Mouse (Mus musculus): ENCODE results near the gene Mmp27. TPM values are rescaled to one million over a fixed set of nuclear protein-coding genes. Genes with fewer than 3 reads are reported as not detected.

Gene Mmp27
- polyA plus RNA-seq, 2 experiments, result 0.06 to 0.17 TPM

DNA sequence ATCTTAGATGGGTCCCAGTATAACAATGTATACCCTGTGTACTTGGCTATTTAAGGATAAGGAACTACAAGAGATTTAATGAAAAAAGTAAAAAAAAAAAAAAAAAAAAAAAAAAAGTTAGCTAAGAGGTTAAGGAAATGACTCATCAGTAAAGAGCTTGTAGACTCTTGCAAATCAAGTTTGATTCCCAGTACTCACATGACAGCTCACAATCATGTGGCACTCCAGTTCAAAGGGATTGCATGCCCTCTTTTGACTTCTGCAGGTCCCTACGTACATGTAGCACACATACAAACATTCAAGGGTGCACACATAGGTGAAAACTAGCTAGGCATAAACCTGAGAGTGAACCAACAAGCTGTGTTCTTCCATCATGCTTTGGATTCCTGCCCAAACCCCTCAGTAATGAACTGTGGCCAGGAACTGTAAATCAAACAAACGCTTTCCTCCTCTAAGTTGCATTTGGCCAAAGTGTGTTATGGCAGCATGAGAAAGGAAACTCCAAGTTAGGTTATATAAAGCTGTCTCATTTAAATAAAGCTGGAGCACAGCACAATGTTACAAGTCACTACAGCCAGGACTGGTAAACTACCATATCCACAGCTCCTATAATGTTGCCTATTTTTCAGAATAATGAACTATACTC lies 1.6 kb downstream of the Mmp27 start:
- WGBS (ENCODE audit: insufficient replicate concordance), result 56% methylated on average over 2 of the region's 2 CpGs
- H3K4me3 ChIP-seq (ENCODE audit: insufficient read depth in 1 of 2, low read depth in 2 of 2, low read length in 2 of 2), result no peak overlapping the region
- peaks cover 0 to 8% of the 10 kb centered on the region in 2 experiments; a peak in 3 of 4 replicates for H3K4me1 ChIP-seq (replicated peaks; ENCODE audit: control insufficient read depth in 2 of 2, insufficient read depth in 2 of 2, low read length in 1 of 2)
- no peaks in the 10 kb centered on the region for H3K36me3 ChIP-seq (replicated peaks; ENCODE audit: control insufficient read depth, insufficient read depth, low read depth)
- no peak overlapping the region for H3K27ac ChIP-seq
- no peak overlapping the region for H3K9ac ChIP-seq (replicated peaks)
- no peaks in the 10 kb centered on the region for H3K27me3 ChIP-seq (ENCODE audit: control insufficient read depth, insufficient read depth, low read length)
- ATAC-seq (ENCODE audit: insufficient read depth) (no peak), DNase-seq (ENCODE audit: low read depth in 3 of 3, low spot score in 3 of 3) (no peak)
- H3K4me2 ChIP-seq (ENCODE audit: low read depth), result no peak overlapping the region
- no peak for TF ChIP-seq CTCF (IDR thresholded peaks at IDR 0.05; ENCODE audit: low read depth)
- TF ChIP-seq EP300 (IDR thresholded peaks at IDR 0.05; ENCODE audit: low read depth), result no peak
- H3K9me3 ChIP-seq (ENCODE audit: control insufficient read depth, low read length), result no peaks in the 10 kb centered on the region

DNA sequence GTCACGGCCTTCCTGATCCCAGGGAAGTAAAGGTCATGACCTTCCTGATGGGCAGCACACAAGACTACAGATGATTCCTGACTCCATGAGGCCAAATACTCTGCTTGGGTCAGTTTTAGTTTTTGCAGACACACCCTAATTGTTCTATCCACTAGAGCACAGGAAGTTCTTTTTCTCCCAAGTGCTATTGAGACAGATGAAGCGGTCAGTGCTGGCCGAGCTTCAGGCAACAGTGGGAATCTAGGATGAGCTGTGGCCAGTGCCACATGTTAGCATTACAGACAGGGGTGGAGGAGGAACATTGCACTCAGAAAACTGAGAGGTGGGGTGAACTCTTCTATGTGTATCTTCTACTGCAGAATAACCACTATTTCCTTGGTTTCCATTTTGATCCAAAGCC lies 4.3 kb downstream of the Mmp27 start:
- Histone ChIP-seq H3K36me3 (replicated peaks; ENCODE audit: control insufficient read depth, insufficient read depth, low read depth) (no peaks in the 10 kb centered on the region), H3K27me3 (ENCODE audit: control insufficient read depth, insufficient read depth, low read length) (no peaks in the 10 kb centered on the region), H3K4me2 (ENCODE audit: low read depth) (no peak overlapping the region), H3K4me1 (replicated peaks; ENCODE audit: control insufficient read depth in 2 of 2, insufficient read depth in 2 of 2, low read length in 1 of 2) (peaks cover 0 to 8% of the 10 kb centered on the region in 2 experiments; a peak in 3 of 4 replicates), H3K4me3 (ENCODE audit: insufficient read depth in 1 of 2, low read depth in 2 of 2, low read length in 2 of 2) (no peak overlapping the region), H3K9me3 (ENCODE audit: control insufficient read depth, low read length) (no peaks in the 10 kb centered on the region), H3K9ac (replicated peaks) (no peak overlapping the region), H3K27ac (no peak overlapping the region)
- DNase-seq (ENCODE audit: low read depth in 3 of 3, low spot score in 3 of 3), result no peak
- no peak for ATAC-seq (ENCODE audit: insufficient read depth)
- TF ChIP-seq CTCF (IDR thresholded peaks at IDR 0.05; ENCODE audit: low read depth), result no peak
- TF ChIP-seq EP300 (IDR thresholded peaks at IDR 0.05; ENCODE audit: low read depth), result no peak
- WGBS (ENCODE audit: insufficient replicate concordance), result 51% methylated on average over 3 of the region's 3 CpGs

DNA sequence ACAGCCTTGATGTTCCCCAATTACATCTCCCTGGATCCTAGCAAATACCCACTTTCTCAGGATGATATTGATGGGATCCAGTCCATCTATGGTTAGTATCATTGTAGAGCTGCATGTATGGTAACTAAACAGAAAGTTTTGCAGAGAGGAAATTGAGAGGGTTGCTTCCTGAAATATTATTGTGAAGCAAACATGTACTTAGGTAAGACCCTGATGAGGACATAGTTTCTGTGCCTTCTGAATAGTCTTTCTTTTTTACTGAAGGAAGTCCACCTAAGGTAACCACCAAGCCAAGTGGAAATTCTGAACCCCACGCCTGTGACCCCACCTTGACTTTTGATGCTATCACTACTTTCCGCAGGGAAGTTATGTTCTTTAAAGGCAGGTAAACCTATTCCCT lies 6.2 kb downstream of the Mmp27 start:
- Histone ChIP-seq H3K27me3 (ENCODE audit: control insufficient read depth, insufficient read depth, low read length) (no peaks in the 10 kb centered on the region), H3K36me3 (replicated peaks; ENCODE audit: control insufficient read depth, insufficient read depth, low read depth) (no peaks in the 10 kb centered on the region), H3K4me3 (ENCODE audit: insufficient read depth in 1 of 2, low read depth in 2 of 2, low read length in 2 of 2) (no peak overlapping the region), H3K4me2 (ENCODE audit: low read depth) (no peak overlapping the region), H3K9me3 (ENCODE audit: control insufficient read depth, low read length) (no peaks in the 10 kb centered on the region), H3K4me1 (replicated peaks; ENCODE audit: control insufficient read depth in 2 of 2, insufficient read depth in 2 of 2, low read length in 1 of 2) (peaks cover 0 to 3% of the 10 kb centered on the region in 2 experiments; a peak in 2 of 4 replicates), H3K9ac (replicated peaks) (no peak overlapping the region), H3K27ac (no peak overlapping the region)
- DNase-seq (ENCODE audit: low read depth in 3 of 3, low spot score in 3 of 3) (no peak), ATAC-seq (ENCODE audit: insufficient read depth) (no peak)
- WGBS (ENCODE audit: insufficient replicate concordance), result 66% methylated on average over 2 of the region's 2 CpGs
- no peak for TF ChIP-seq EP300 (IDR thresholded peaks at IDR 0.05; ENCODE audit: low read depth)
- no peak for TF ChIP-seq CTCF (IDR thresholded peaks at IDR 0.05; ENCODE audit: low read depth)

DNA sequence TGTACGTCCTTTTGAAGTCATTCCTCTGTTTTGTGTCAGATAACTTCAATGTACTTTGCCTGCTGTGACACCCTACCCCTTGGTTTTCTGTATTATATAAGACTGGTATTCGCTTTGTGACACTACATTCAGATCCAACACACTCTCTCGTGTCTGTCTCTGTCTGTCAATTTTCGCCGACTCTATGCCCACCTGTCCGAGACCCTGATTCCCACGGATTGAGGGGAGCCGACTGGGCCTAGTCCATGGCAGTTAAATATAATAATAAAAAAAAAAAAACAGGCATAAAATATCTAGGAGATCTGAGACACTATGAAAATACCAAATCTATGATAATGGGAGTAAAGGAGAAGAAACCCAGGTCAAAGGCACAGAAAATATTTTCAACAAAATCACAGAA lies 18.9 kb downstream of the Mmp27 start:
- Histone ChIP-seq H3K27ac (no peak overlapping the region), H3K9ac (replicated peaks) (no peak overlapping the region), H3K27me3 (ENCODE audit: control insufficient read depth, insufficient read depth, low read length) (no peaks in the 10 kb centered on the region), H3K4me1 (replicated peaks; ENCODE audit: control insufficient read depth in 2 of 2, insufficient read depth in 2 of 2, low read length in 1 of 2) (0 out of 4 replicates have a peak, but pooled peaks cover 0 to 3% of the 10 kb centered on the region in 2 experiments), H3K9me3 (ENCODE audit: control insufficient read depth, low read length) (no peaks in the 10 kb centered on the region), H3K4me3 (ENCODE audit: insufficient read depth in 1 of 2, low read depth in 2 of 2, low read length in 2 of 2) (no peak overlapping the region), H3K36me3 (replicated peaks; ENCODE audit: control insufficient read depth, insufficient read depth, low read depth) (no peaks in the 10 kb centered on the region), H3K4me2 (ENCODE audit: low read depth) (no peak overlapping the region)
- WGBS (ENCODE audit: insufficient replicate concordance), result 53% methylated on average over 8 of the region's 8 CpGs
- no peak for TF ChIP-seq EP300 (IDR thresholded peaks at IDR 0.05; ENCODE audit: low read depth)
- TF ChIP-seq CTCF (IDR thresholded peaks at IDR 0.05; ENCODE audit: low read depth), result no peak
- ATAC-seq (ENCODE audit: insufficient read depth) (no peak), DNase-seq (ENCODE audit: low read depth in 3 of 3, low spot score in 3 of 3) (no peak)

DNA sequence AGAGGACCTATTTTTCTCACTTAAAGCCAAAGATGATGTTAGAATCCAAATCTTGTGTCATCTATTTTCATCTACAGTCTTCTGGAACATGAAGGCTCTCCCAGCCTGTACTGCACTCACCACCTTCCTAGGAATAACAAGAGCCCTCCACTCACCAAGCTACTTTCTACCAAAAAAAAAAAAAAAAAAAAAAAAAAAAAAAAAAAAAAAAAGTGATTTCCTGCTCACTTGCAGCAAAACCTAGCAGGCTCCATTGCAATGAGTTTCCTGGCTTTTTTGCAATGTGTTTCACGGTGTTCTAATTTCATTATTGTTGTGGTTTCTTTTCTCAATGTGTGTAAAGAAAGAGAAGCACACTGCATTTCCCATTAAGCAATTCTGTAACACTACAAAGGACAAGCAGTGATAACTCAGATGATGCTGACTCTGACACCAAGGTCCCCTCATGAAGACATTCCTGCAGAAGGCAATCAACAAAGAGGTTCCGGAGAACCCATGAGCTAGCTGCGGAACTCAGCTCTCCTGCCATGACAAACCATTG lies 22.1 kb downstream of the Mmp27 start:
- Histone ChIP-seq H3K27ac (no peak overlapping the region), H3K4me2 (ENCODE audit: low read depth) (no peak overlapping the region), H3K4me3 (ENCODE audit: insufficient read depth in 1 of 2, low read depth in 2 of 2, low read length in 2 of 2) (no peak overlapping the region), H3K9me3 (ENCODE audit: control insufficient read depth, low read length) (no peaks in the 10 kb centered on the region), H3K4me1 (replicated peaks; ENCODE audit: control insufficient read depth in 2 of 2, insufficient read depth in 2 of 2, low read length in 1 of 2) (0 out of 4 replicates have a peak, but pooled peaks cover 0 to 4% of the 10 kb centered on the region in 2 experiments), H3K27me3 (ENCODE audit: control insufficient read depth, insufficient read depth, low read length) (no peaks in the 10 kb centered on the region), H3K9ac (replicated peaks) (no peak overlapping the region), H3K36me3 (replicated peaks; ENCODE audit: control insufficient read depth, insufficient read depth, low read depth) (no peaks in the 10 kb centered on the region)
- WGBS (ENCODE audit: insufficient replicate concordance), result 69% methylated on average over 3 of the region's 3 CpGs
- DNase-seq (ENCODE audit: low read depth in 3 of 3, low spot score in 3 of 3) (no peak), ATAC-seq (ENCODE audit: insufficient read depth) (no peak)
- no peak for TF ChIP-seq EP300 (IDR thresholded peaks at IDR 0.05; ENCODE audit: low read depth)
- TF ChIP-seq CTCF (IDR thresholded peaks at IDR 0.05; ENCODE audit: low read depth), result no peak
